Comparison of ENCODE assay signal across 18 mouse cellular contexts in the genomic region with DNA sequence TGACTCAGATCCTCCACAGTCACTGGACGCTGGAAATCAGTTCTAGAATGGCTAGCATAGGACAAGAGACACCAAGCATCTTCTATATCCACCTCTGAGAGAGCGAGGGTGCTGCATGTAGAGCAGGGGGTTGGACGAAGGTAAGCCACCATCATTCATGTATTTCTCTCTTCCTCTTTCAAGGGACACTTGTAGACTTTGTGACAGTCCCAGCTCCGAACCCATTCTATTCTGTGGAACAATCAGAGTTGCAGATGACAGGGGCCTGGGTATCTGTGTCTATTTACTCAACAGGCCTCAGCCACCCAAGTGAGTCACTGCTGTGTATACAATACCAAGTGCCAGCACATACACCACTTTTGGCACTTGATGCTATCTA. TPM values are rescaled to one million over a fixed set of nuclear protein-coding genes. Genes with fewer than 3 reads are reported as not detected.
DNase-seq lines count a peak whose midpoint lies in the region; ATAC-seq and TF ChIP-seq lines count a peak whose summit lies in the region.
"Had no signal": no experiment of that assay in that cellular context is flagged by ENCODE, and none has a peak within 500 bp of the region (broad histone marks: within the 10 kb centered on the region; RNA-seq: fewer than 3 reads in every experiment).

No protein-coding gene starts in this region.

- peak overlapping the region; percentile 55; the same call in 1 of the 2 replicates for H3K4me2 ChIP-seq in liver, postnatal 0 days (ENCODE audit: low read depth, low read length)
- no peak overlapping the region for H3K4me2 ChIP-seq in liver, embryonic 12.5 days
- H3K4me2 ChIP-seq: forebrain, embryonic 13.5 days; midbrain, embryonic 12.5 days had no signal

- 0 out of 2 replicates have a peak overlapping the region, but pooled peaks have one; percentile 95 for H3K27ac ChIP-seq in liver, postnatal 0 days (ENCODE audit: low read depth)
- no peak overlapping the region for H3K27ac ChIP-seq in liver, embryonic 12.5 days
- H3K27ac ChIP-seq in embryonic fibroblast, embryonic 13.5 days (ENCODE audit: insufficient read depth, low read length) = peak overlapping the region; percentile 97
- H3K27ac ChIP-seq in kidney, adult 2 months (ENCODE audit: insufficient read depth, low read depth, low read length) = no peak overlapping the region
- H3K27ac ChIP-seq: forebrain, embryonic 13.5 days; left cerebral cortex, adult 2 months; midbrain, embryonic 12.5 days had no signal

- WGBS in liver, postnatal 0 days (ENCODE audit: insufficient replicate concordance) = 72% methylated on average over 4 of the region's 4 CpGs
- WGBS in liver, embryonic 12.5 days (ENCODE audit: insufficient replicate concordance) = 66% methylated on average over 4 of the region's 4 CpGs
- 95% methylated on average over 4 of the region's 4 CpGs for WGBS in kidney, adult 2 months

- ATAC-seq in liver, postnatal 0 days = no peak
- ATAC-seq in liver, embryonic 12.5 days = no peak
- ATAC-seq: forebrain, embryonic 13.5 days had no signal

- H3K9me3 ChIP-seq in liver, postnatal 0 days (ENCODE audit: low read length) = no peaks in the 10 kb centered on the region
- H3K9me3 ChIP-seq in liver, embryonic 12.5 days (replicated peaks) = no peaks in the 10 kb centered on the region

- H3K4me1 ChIP-seq in liver, postnatal 0 days (ENCODE audit: insufficient read depth) = peaks cover 60% of the 10 kb centered on the region
- peaks cover 51% of the 10 kb centered on the region for H3K4me1 ChIP-seq in liver, embryonic 12.5 days
- peaks cover 47% of the 10 kb centered on the region for H3K4me1 ChIP-seq in embryonic fibroblast, embryonic 13.5 days (ENCODE audit: control insufficient read depth, insufficient read depth, low read length)
- H3K4me1 ChIP-seq in kidney, adult 2 months (ENCODE audit: control insufficient read depth, insufficient read depth, low read length) = peaks cover 16% of the 10 kb centered on the region

- H3K36me3 ChIP-seq in liver, postnatal 0 days (replicated peaks; ENCODE audit: insufficient read depth, low read length) = no peaks in the 10 kb centered on the region
- H3K36me3 ChIP-seq in liver, embryonic 12.5 days = 0 out of 2 replicates have a peak, but pooled peaks cover 5% of the 10 kb centered on the region
- no peaks in the 10 kb centered on the region for H3K36me3 ChIP-seq in kidney, adult 2 months (ENCODE audit: control insufficient read depth, insufficient read depth, low read length)
- H3K36me3 ChIP-seq: midbrain, embryonic 12.5 days had no signal

- no peak for TF ChIP-seq CTCF in liver, postnatal 0 days (IDR thresholded peaks at IDR 0.05; ENCODE audit: low read depth)
- TF ChIP-seq CTCF in embryonic fibroblast, embryonic 13.5 days (IDR thresholded peaks at IDR 0.05; ENCODE audit: borderline replicate concordance, insufficient read depth, low read length) = no peak
- TF ChIP-seq CTCF in kidney, adult 2 months (conservative IDR thresholded peaks at IDR 0.05; ENCODE audit: insufficient read depth, insufficient read length, low read depth, low read length) = no peak

- no peak overlapping the region for H3K4me3 ChIP-seq in liver, postnatal 0 days (ENCODE audit: low read depth, low read length)
- H3K4me3 ChIP-seq in liver, embryonic 12.5 days = no peak overlapping the region
- no peak overlapping the region for H3K4me3 ChIP-seq in embryonic fibroblast, embryonic 13.5 days (ENCODE audit: insufficient read depth, low read length)
- H3K4me3 ChIP-seq in kidney, adult 2 months (ENCODE audit: insufficient read depth, low read depth, low read length) = no peak overlapping the region
- H3K4me3 ChIP-seq: forebrain, embryonic 13.5 days; left cerebral cortex, adult 2 months; midbrain, embryonic 12.5 days had no signal

- no peaks in the 10 kb centered on the region for H3K27me3 ChIP-seq in liver, postnatal 0 days (ENCODE audit: insufficient read depth, low read length)
- no peaks in the 10 kb centered on the region for H3K27me3 ChIP-seq in liver, embryonic 12.5 days (replicated peaks)
- no peaks in the 10 kb centered on the region for H3K27me3 ChIP-seq in kidney, adult 2 months (replicated peaks; ENCODE audit: control insufficient read depth, insufficient read depth, low read length)
- H3K27me3 ChIP-seq: forebrain, embryonic 13.5 days; midbrain, embryonic 12.5 days had no signal

- H3K9ac ChIP-seq in liver, postnatal 0 days (replicated peaks) = no peak overlapping the region
- no peak overlapping the region for H3K9ac ChIP-seq in liver, embryonic 12.5 days
- H3K9ac ChIP-seq: forebrain, embryonic 13.5 days; midbrain, embryonic 12.5 days had no signal

- DNase-seq in liver, postnatal 0 days = no peak
- peak; percentile 21 for DNase-seq in NIH3T3 (ENCODE audit: low read depth)
- DNase-seq in adrenal gland, postnatal 10 days = no peak
- no peak for DNase-seq in kidney, adult 2 months
- no peak for DNase-seq in kidney, adult 9 months
- DNase-seq: adrenal gland, postnatal 25 days; cerebellum, adult 9-10 months; gastrocnemius, postnatal 36 days; kidney, adult 11 months; left cerebral cortex, postnatal 4 days; lung, adult 2 months; right cerebral cortex, postnatal 25 days; spleen, adult 18-20 months had no signal

- no peak for TF ChIP-seq POLR2A in embryonic fibroblast, embryonic 13.5 days (IDR thresholded peaks at IDR 0.05; ENCODE audit: low read depth, low read length)
- TF ChIP-seq POLR2A in kidney, adult 2 months (IDR thresholded peaks at IDR 0.05; ENCODE audit: low read depth, low read length) = no peak

- no peak for TF ChIP-seq EP300 in liver, postnatal 0 days (IDR thresholded peaks at IDR 0.05; ENCODE audit: low read depth)

RNA-seq across cellular contexts. Expression of gene Actn1, which starts 27.3 kb away (rescaled TPM):
- 7.7 and 8.4 TPM in 2 replicates for polyA plus RNA-seq in liver, postnatal 0 days (2015; fragmentation: Nextera tagmentation; extraction: Ambion mirVana)
- 15.6 and 15.9 TPM in 2 replicates for polyA plus RNA-seq in liver, embryonic 12.5 days (2016; fragmentation: Nextera tagmentation; extraction: Ambion mirVana)
- 488 and 794 TPM in 2 replicates for polyA plus RNA-seq in embryonic fibroblast, embryonic 13.5 days (2011; ENCODE audit: insufficient read length, low read depth, missing spikeins)
- total RNA-seq in adrenal gland, postnatal 10 days (2021) = 10 to 100 TPM; 49.3 to 53.7 TPM
- polyA plus RNA-seq in kidney, adult 2 months (2012; rRNA removed) = 31.3 and 32.6 TPM in 2 replicates

Comparison
In these comparisons a context has a peak if more than half of its experiments do, and no peak if none do; other contexts are left out.
1. H3K27ac ChIP-seq: peak in liver, postnatal 0 days (single experiment) and embryonic fibroblast, embryonic 13.5 days (single experiment); none in liver, embryonic 12.5 days (single experiment) and kidney, adult 2 months (single experiment).
2. RNA of gene Actn1, which starts 27.3 kb away (polyA plus RNA-seq): 488 to 794 TPM in embryonic fibroblast, embryonic 13.5 days; 31.3 to 32.6 TPM in kidney, adult 2 months, 15.6 to 15.9 TPM in liver, embryonic 12.5 days and 7.7 to 8.4 TPM in liver, postnatal 0 days; every median in the first group is over 10 times any median in the second.